Mouse (Mus musculus) gonadal fat pad, adult 2 months (tissue): ENCODE measurements at regions not wholly inside any gene's neighbourhood (a gene's known extent, or its start where the extent isn't known, plus 50 kb on each side); places are given as distances from the start of the nearest gene placed in this dataset.
"Not testable (repeated sequence)": the region's sequence is repeated elsewhere in the genome, so short reads cannot be mapped to it uniquely, and the experiment has no call there.

ENCODE experiments used
- DNase-seq: peaks from one replicate; pipeline ENCODE4 v3.0.0-alpha.2; 2012; ENCODE audit warnings: low read depth

DNA sequence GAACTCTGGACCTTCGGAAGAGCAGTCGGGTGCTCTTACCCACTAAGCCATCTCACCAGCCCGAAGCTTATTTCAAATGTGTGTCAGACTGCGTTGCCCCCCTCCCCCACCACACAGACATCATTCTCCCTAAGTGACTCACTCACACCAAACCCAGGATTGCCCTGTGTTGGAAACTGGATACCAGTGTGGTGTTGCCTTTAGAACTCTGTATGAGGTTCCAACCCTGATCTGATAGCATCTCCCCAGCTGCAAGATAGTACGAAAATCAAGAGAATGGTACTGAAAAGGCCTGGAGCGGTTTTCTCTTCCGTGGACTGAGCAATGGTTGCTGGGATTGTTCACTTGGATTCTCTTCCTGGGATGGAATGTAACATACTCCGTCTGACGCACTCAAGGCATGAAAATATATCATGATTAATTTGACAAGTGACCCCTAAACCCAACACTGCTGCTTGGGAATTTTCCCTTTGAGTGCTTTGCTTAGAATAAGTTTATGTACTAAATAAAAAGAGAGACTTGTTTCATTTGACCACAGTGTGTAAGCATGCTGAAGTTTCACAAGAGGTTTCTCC, 63.0 kb downstream of the Hand2 start:
- DNase-seq: no peak

DNA sequence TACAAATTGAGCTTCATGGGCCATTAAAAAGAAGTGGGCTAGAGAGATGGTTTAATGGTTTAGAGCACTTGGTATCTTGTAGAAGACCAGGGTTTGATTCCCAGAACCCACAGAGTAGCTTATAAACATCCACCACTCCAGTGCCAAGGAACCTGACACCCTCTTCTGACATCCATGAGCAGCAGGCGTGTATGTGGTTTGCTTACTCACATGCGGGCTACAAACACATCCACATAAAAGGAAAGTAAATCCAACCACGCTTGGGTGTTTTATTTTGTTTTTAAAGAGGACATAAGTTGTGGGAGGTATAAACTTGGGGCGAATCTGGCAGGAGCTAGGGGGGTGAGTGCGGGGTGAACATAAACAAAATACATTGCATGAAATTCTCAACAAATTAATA, 66.8 kb downstream of the Hand2 start:
- DNase-seq: no peak

DNA sequence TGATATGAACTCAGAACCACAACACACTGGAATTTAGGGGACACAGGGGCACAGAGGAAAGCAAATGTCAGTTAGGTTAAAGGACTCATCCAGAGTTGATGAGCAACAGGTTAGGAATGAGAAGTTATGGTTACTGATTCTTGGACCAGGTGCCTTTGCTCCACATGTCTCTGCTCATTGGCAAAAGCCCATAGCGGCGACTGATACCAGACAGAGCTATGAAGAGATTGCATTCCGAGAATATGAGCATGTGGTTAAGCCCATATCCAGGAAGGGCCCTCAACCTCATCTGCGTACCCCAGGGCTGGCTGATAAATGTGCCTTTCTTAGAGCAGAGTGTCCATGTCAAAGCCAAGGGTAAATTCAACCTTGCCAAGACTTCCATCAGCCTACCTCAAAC, 67.1 kb upstream of the Scrg1 start:
- DNase-seq: no peak

DNA sequence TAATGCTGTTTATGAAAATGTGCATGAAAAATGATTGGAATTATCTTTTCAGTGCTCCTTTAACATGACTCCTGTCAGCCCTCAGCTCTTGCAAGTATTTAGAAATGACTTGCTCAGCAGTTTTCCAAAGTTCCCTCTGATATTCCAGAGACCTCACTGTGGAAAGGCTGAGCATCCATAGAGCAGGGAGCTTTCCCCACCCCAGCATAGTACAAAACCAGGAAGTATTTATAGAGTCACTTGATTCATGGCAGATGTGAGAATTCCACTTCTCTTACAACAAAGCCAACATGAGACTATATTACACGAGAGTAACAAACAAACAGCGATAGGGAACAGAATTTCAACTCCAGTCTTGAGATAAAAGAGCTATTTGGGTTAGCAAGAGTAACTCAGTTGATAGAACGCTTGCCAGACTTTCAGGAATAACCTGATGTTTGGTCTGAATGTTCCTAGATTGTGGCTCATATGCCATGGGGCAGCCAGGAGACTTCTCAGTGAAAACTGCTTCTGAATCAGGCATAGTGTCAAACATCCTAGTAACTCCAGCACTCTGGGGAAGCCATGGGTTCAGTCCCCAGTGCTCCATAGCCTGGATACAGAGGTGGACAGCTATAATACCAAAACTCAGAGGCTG, 57.6 kb upstream of the Scrg1 start:
- DNase-seq: no peak

DNA sequence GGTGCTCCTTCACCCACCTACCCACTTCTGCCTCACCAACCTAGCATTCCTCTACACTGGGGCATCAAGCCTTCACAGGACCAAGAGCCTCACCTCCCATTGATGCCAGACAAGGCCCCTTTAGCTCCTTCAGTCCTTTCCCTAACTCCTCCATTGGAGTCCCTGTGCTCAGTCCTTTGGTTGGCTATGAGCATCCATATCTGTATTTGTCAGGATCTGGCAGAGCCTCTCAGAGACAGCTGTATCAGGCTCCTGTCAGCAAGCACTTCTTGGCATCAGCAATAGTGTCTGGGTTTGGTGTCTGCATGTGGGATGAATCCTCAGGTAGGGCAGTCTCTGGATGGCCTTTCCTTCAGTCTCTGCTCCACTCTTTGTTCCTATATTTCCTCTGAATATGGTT, 55.6 kb upstream of the Scrg1 start:
- DNase-seq: not testable (repeated sequence)

DNA sequence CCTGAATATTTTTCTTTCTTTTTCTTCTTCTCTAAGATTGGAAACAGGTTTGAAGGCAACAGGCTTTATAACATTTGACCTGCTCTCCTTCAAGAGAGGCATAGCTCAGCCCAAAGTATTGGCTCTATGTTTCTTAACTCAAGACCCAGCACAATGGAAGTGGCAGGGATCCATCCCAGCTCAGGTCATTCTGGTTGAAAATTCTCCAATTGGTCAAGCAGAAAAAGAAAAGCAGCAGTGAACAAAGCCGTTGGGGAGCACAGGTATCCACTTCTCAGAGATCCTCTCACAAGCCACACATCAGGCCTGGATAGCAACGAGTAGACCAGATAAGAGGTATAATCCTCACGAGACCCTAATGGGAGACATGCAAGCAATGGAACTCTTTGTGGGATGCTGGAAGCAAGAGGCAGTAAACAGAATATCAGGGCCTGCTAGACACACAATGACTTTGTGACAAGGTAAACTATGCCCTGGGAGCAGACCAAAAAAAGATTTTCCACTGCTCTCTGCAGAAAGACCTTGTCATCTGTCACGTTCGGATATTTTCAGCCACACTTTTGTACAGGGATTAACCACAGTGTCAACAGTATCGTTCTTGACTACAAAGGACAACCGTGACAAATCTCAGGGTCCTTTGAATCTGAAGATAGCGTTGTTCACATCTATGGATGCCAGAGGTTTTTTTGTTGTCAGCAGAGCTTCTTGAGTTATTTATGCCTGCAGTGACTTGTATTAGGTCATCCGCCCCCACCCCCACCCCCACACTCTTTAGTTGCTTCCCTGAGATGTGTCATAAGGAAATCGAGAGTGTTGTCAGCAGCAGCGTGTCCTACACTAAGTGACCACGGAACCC, 54.7 kb upstream of the Scrg1 start:
- DNase-seq: no peak

DNA sequence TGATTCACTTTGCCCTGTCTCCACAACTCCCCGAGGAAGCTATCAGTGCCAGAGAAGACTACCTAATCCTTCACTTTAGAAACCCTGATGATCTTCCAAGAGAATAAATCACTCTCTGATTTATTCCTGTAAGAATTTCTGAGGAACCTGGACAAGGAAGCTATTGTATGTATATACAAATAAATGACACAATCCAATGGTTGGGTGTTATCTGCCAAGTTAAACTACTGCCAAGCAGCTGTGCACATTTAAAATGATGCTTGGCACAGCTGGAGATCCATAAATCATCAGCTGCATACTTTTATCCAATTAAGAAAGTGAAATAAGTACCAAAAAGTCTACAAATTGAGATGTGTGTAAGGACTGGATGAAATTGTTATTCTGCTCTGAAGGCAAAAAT, 54.1 kb upstream of the Scrg1 start:
- peak; percentile 17 for DNase-seq

DNA sequence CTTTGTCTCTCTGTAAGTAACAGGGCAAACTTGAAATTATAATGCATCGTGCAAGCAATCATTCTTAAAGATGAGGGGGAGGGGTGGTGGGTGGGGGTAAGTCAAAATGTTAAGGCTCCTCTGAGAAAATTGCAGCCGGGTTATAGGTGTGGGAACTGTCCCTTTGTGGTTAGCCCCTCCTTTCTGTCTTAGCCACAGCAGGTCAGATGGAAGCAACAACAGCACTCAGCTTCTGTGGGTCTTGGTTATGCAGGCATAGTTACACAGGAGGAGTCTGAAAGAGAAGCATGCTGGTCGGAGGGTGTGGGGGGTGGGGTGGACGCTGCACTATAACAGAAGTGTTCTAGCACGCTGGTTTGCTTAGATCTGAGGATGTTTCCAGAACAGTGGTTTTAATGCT, 53.5 kb upstream of the Scrg1 start:
- no peak for DNase-seq

DNA sequence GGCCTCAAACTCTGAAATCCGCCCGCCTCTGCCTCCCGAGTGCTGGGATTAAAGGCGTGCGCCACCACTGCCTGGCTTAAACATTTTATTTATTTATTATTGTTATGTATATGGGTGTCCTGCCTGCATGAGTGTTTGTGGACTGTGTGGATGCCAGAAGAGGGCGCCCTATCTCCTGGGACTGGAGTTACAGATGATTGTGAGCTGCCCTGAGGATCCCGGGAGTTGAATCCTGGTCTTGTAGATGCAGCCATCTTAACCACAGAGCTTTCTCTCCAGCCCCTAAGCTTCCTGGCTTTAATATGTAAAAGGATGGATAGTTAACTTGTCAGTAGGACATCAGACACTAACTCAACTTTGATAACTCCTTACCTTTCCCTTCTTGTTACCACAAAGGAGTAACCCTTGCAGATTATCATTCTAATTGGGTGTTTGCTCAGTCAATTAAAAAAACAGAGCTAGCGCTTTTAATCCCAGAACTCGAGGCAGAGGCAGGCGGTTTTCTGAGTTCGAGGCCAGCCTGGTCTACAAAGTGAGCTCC, 52.0 kb upstream of the Scrg1 start:
- no peak for DNase-seq

DNA sequence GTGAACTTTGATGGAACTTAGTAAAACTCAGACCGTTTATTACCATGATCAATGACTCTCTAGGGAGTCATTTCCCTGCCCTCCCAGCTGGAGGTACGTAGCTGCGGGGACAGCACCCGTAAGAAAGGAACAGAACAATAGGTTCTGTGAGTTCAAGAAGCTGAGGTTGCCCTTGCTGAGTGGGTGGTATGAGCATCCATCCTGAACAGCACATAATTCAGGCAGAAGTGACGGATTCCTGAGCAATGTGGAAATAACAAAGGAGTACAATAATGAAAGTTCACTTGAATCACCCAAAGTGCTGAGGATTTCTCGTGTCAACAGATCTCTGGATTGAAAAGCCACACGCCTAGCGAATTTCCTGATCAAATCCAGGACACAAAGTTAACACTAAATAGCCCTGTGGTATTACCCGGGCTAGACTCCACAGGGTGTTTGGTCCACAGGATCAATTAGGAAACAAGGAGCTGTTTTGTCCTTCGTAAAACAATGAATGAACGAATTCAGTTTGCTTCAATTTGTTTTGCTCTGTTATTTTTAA, 50.4 kb upstream of the Scrg1 start:
- no peak for DNase-seq
